Mouse (Mus musculus) CH12.LX (cell line): ENCODE data around the gene Agap1.

Experiments
- CHD1 ChIP-seq: IDR thresholded peaks from 2 replicates; pipeline ENCODE4 v1.6.1; 2012; ENCODE audit warnings: low read depth, low read length, improper control_type of control experiment, inconsistent platforms
- CHD2 ChIP-seq: IDR thresholded peaks from 2 replicates; pipeline ENCODE4 v1.6.1; 2011; ENCODE audit warnings: low read length, improper control_type of control experiment
- CTCF ChIP-seq, 2 experiments: IDR thresholded peaks in 1 of 2; conservative IDR thresholded peaks in 1 of 2; 2 replicates each; pipeline ENCODE4 v1.5.1; 2011 to 2012; ENCODE audit warnings: low read depth in 2 of 2, low read length in 2 of 2, improper control_type of control experiment in 1 of 2, inconsistent platforms in 1 of 2, mild to moderate bottlenecking in 1 of 2, moderate library complexity in 1 of 2
- EP300 ChIP-seq: IDR thresholded peaks from 2 replicates; pipeline ENCODE4 v1.6.1; 2011; ENCODE audit warnings: low read length, improper control_type of control experiment
- HCFC1 ChIP-seq: IDR thresholded peaks from 2 replicates; pipeline ENCODE4 v1.6.1; 2012; ENCODE audit warnings: low read depth, mild to moderate bottlenecking, inconsistent platforms, low read length, improper control_type of control experiment
- KAT2A ChIP-seq: IDR thresholded peaks from 2 replicates; pipeline ENCODE4 v1.6.1; 2012; ENCODE audit warnings: low read length, improper control_type of control experiment, inconsistent platforms; ENCODE audit not compliant: insufficient replicate concordance
- MAX ChIP-seq: IDR thresholded peaks from 2 replicates; pipeline ENCODE4 v1.6.1; 2011; ENCODE audit warnings: low read length, improper control_type of control experiment
- MAZ ChIP-seq: IDR thresholded peaks from 2 replicates; pipeline ENCODE4 v1.6.1; 2012; ENCODE audit warnings: low read depth, mild to moderate bottlenecking, inconsistent platforms, low read length, improper control_type of control experiment, moderate library complexity
- MYC ChIP-seq: IDR thresholded peaks from 2 replicates; pipeline ENCODE4 v1.6.1; 2011; ENCODE audit warnings: low read depth, mild to moderate bottlenecking, improper control_type of control experiment, low read length
- POLR2A ChIP-seq: IDR thresholded peaks from 2 replicates; pipeline ENCODE4 v1.6.1; 2011; ENCODE audit warnings: low read depth, mild to moderate bottlenecking, improper control_type of control experiment, low read length
- POLR2AphosphoS2 ChIP-seq: IDR thresholded peaks from 2 replicates; pipeline ENCODE4 v1.6.1; 2011; ENCODE audit warnings: low read depth, low read length, improper control_type of control experiment
- RAD21 ChIP-seq: IDR thresholded peaks from 2 replicates; pipeline ENCODE4 v1.6.1; 2011; ENCODE audit warnings: low read depth, mild to moderate bottlenecking, low read length, improper control_type of control experiment, moderate library complexity
- SIN3A ChIP-seq: IDR thresholded peaks from 2 replicates; pipeline ENCODE4 v1.6.1; 2012; ENCODE audit warnings: low read length, improper control_type of control experiment, inconsistent platforms
- ZC3H11A ChIP-seq: IDR thresholded peaks from 2 replicates; pipeline ENCODE4 v1.6.1; 2012; ENCODE audit warnings: low read depth, mild to moderate bottlenecking, inconsistent platforms, low read length, improper control_type of control experiment

GRCm38 (mm10) chr1:89557401-89557800 lies 102.8 kb downstream of the Agap1 start:
- TF ChIP-seq CTCF (conservative IDR thresholded peaks at IDR 0.05 in 1 of 2, IDR thresholded peaks at IDR 0.05 in 1 of 2; ENCODE audit: low read depth in 2 of 2, low read length in 2 of 2) (no peak), SIN3A (no peak), MAX (no peak), POLR2A (no peak), CHD1 (no peak), ZC3H11A (no peak), EP300 (no peak), MAZ (no peak), KAT2A (no peak), CHD2 (no peak), RAD21 (no peak), HCFC1 (no peak), POLR2AphosphoS2 (no peak), MYC (no peak)
